Mouse (Mus musculus): ENCODE results near the gene Gapvd1. TPM values are rescaled to one million over a fixed set of nuclear protein-coding genes. Genes with fewer than 3 reads are reported as not detected.
"Not testable (repeated sequence)": the region's sequence is repeated elsewhere in the genome, so short reads cannot be mapped to it uniquely, and the experiment has no call there.

Gapvd1 gene
- polyA plus RNA-seq, 1 experiment from 2014 or later = 92.0 TPM

- Histone ChIP-seq H3K4me3 (no peak overlapping the region), H3K9me3 (replicated peaks) (no peaks in the 10 kb centered on the region), H3K27me3 (ENCODE audit: low read depth, poor library complexity, severe bottlenecking) (no peaks in the 10 kb centered on the region), H3K36me3 (no peaks in the 10 kb centered on the region; the same call in 1 of the 2 replicates), H3K4me1 (no peaks in the 10 kb centered on the region), H3K27ac (no peak overlapping the region)
- no peak for DNase-seq (ENCODE audit: low spot score)
- WGBS = 85% methylated on average over 2 of the region's 2 CpGs
Measured at GRCm38 (mm10) chr2:34762872-34763271, 7.8 kb upstream of the Gapvd1 start.

GRCm38 (mm10) chr2:34762174-34762573 lies 7.1 kb upstream of the Gapvd1 start:
- Histone ChIP-seq H3K9me3 (replicated peaks) (no peaks in the 10 kb centered on the region), H3K27ac (no peak overlapping the region), H3K4me3 (no peak overlapping the region), H3K36me3 (no peaks in the 10 kb centered on the region), H3K4me1 (no peaks in the 10 kb centered on the region), H3K27me3 (ENCODE audit: low read depth, poor library complexity, severe bottlenecking) (no peaks in the 10 kb centered on the region)
- WGBS = 92% methylated on average over 2 of the region's 2 CpGs
- DNase-seq (ENCODE audit: low spot score) = no peak

GRCm38 (mm10) chr2:34761272-34761671 lies 6.2 kb upstream of the Gapvd1 start:
- H3K36me3 ChIP-seq; H3K27ac ChIP-seq; H3K9me3 ChIP-seq (replicated peaks); H3K4me3 ChIP-seq; H3K4me1 ChIP-seq; DNase-seq (ENCODE audit: low spot score); H3K27me3 ChIP-seq (ENCODE audit: low read depth, poor library complexity, severe bottlenecking): not testable (repeated sequence)
- 93% methylated on average over 5 of the region's 5 CpGs for WGBS

- no peak for DNase-seq (ENCODE audit: low spot score)
- peaks cover 9% of the 10 kb centered on the region for H3K4me1 ChIP-seq
- H3K4me3 ChIP-seq = no peak overlapping the region
- no peaks in the 10 kb centered on the region for H3K9me3 ChIP-seq (replicated peaks)
- no peak overlapping the region for H3K27ac ChIP-seq
- H3K36me3 ChIP-seq = no peaks in the 10 kb centered on the region
- no peaks in the 10 kb centered on the region for H3K27me3 ChIP-seq (ENCODE audit: low read depth, poor library complexity, severe bottlenecking)
- 79% methylated on average over 1 of the region's 1 CpGs for WGBS
Measured at GRCm38 (mm10) chr2:34757341-34757740, 2.3 kb upstream of the Gapvd1 start.

GRCm38 (mm10) chr2:34753811-34754550 lies 1.1 kb downstream of the Gapvd1 start:
- Histone ChIP-seq H3K9me3 (replicated peaks) (no peaks in the 10 kb centered on the region), H3K36me3 (no peaks in the 10 kb centered on the region), H3K4me3 (peak overlapping the region; percentile 99), H3K4me1 (peaks cover 9% of the 10 kb centered on the region), H3K27me3 (ENCODE audit: low read depth, poor library complexity, severe bottlenecking) (no peaks in the 10 kb centered on the region), H3K27ac (peak overlapping the region; percentile 98)
- under 1% methylated on average over 106 of the region's 106 CpGs for WGBS
- DNase-seq (ENCODE audit: low spot score) = peak; percentile 93

- no peaks in the 10 kb centered on the region for H3K27me3 ChIP-seq (ENCODE audit: low read depth, poor library complexity, severe bottlenecking)
- no peak for DNase-seq (ENCODE audit: low spot score)
- H3K36me3 ChIP-seq = peaks cover 11% of the 10 kb centered on the region
- H3K4me1 ChIP-seq = peaks cover 9% of the 10 kb centered on the region
- no peaks in the 10 kb centered on the region for H3K9me3 ChIP-seq (replicated peaks)
- 82% methylated on average over 2 of the region's 2 CpGs for WGBS
- no peak overlapping the region for H3K27ac ChIP-seq
- no peak overlapping the region for H3K4me3 ChIP-seq
Measured at GRCm38 (mm10) chr2:34750245-34750644, 4.8 kb downstream of the Gapvd1 start.

- DNase-seq (ENCODE audit: low spot score) = no peak
- no peaks in the 10 kb centered on the region for H3K9me3 ChIP-seq (replicated peaks)
- no peaks in the 10 kb centered on the region for H3K27me3 ChIP-seq (ENCODE audit: low read depth, poor library complexity, severe bottlenecking)
- H3K36me3 ChIP-seq = peaks cover 18% of the 10 kb centered on the region
- H3K4me3 ChIP-seq = no peak overlapping the region
- WGBS = 87% methylated on average over 4 of the region's 4 CpGs
- no peak overlapping the region for H3K27ac ChIP-seq
- peaks cover 5% of the 10 kb centered on the region; the same call in 1 of the 2 replicates for H3K4me1 ChIP-seq
Measured at GRCm38 (mm10) chr2:34748479-34748878, 6.6 kb downstream of the Gapvd1 start.

GRCm38 (mm10) chr2:34745673-34746072 lies 9.4 kb downstream of the Gapvd1 start:
- Histone ChIP-seq H3K4me1 (no peaks in the 10 kb centered on the region), H3K36me3 (peaks cover 25% of the 10 kb centered on the region), H3K4me3 (no peak overlapping the region), H3K27ac (no peak overlapping the region), H3K27me3 (ENCODE audit: low read depth, poor library complexity, severe bottlenecking) (no peaks in the 10 kb centered on the region), H3K9me3 (replicated peaks) (no peaks in the 10 kb centered on the region)
- DNase-seq (ENCODE audit: low spot score) = no peak
- WGBS = 92% methylated on average over 2 of the region's 2 CpGs

- H3K27ac ChIP-seq = no peak overlapping the region
- 88% methylated on average over 8 of the region's 8 CpGs for WGBS
- H3K27me3 ChIP-seq (ENCODE audit: low read depth, poor library complexity, severe bottlenecking) = no peaks in the 10 kb centered on the region
- no peaks in the 10 kb centered on the region for H3K4me1 ChIP-seq
- H3K36me3 ChIP-seq = peaks cover 25% of the 10 kb centered on the region
- H3K4me3 ChIP-seq = no peak overlapping the region
- DNase-seq (ENCODE audit: low spot score) = no peak
- H3K9me3 ChIP-seq (replicated peaks) = no peaks in the 10 kb centered on the region
Measured at GRCm38 (mm10) chr2:34744476-34744875, 10.6 kb downstream of the Gapvd1 start.

GRCm38 (mm10) chr2:34742675-34743074 lies 12.4 kb downstream of the Gapvd1 start:
- WGBS = 96% methylated on average over 8 of the region's 8 CpGs
- peaks cover 20% of the 10 kb centered on the region for H3K36me3 ChIP-seq
- DNase-seq (ENCODE audit: low spot score) = no peak
- H3K9me3 ChIP-seq (replicated peaks) = no peaks in the 10 kb centered on the region
- H3K4me1 ChIP-seq = no peaks in the 10 kb centered on the region
- H3K27ac ChIP-seq = no peak overlapping the region
- no peaks in the 10 kb centered on the region for H3K27me3 ChIP-seq (ENCODE audit: low read depth, poor library complexity, severe bottlenecking)
- H3K4me3 ChIP-seq = no peak overlapping the region

- 95% methylated on average over 12 of the region's 12 CpGs for WGBS
- Histone ChIP-seq H3K4me3 (no peak overlapping the region), H3K4me1 (no peaks in the 10 kb centered on the region), H3K27me3 (ENCODE audit: low read depth, poor library complexity, severe bottlenecking) (no peaks in the 10 kb centered on the region), H3K27ac (no peak overlapping the region), H3K9me3 (replicated peaks) (no peaks in the 10 kb centered on the region), H3K36me3 (peaks cover 20% of the 10 kb centered on the region)
- no peak for DNase-seq (ENCODE audit: low spot score)
Measured at GRCm38 (mm10) chr2:34741390-34742159, 13.5 kb downstream of the Gapvd1 start.

- DNase-seq (ENCODE audit: low spot score) = no peak
- WGBS = 73% methylated on average over 1 of the region's 1 CpGs
- Histone ChIP-seq H3K4me1 (no peaks in the 10 kb centered on the region), H3K36me3 (peaks cover 14% of the 10 kb centered on the region), H3K9me3 (replicated peaks) (no peaks in the 10 kb centered on the region), H3K4me3 (no peak overlapping the region), H3K27ac (no peak overlapping the region), H3K27me3 (ENCODE audit: low read depth, poor library complexity, severe bottlenecking) (no peaks in the 10 kb centered on the region)
Measured at GRCm38 (mm10) chr2:34739684-34740391, 15.2 kb downstream of the Gapvd1 start.

GRCm38 (mm10) chr2:34737911-34738310 lies 17.1 kb downstream of the Gapvd1 start:
- no peaks in the 10 kb centered on the region for H3K9me3 ChIP-seq (replicated peaks)
- 65% methylated on average over 1 of the region's 1 CpGs for WGBS
- no peak overlapping the region for H3K27ac ChIP-seq
- no peaks in the 10 kb centered on the region for H3K27me3 ChIP-seq (ENCODE audit: low read depth, poor library complexity, severe bottlenecking)
- H3K4me3 ChIP-seq = no peak overlapping the region
- no peak for DNase-seq (ENCODE audit: low spot score)
- H3K36me3 ChIP-seq = peaks cover 14% of the 10 kb centered on the region
- no peaks in the 10 kb centered on the region for H3K4me1 ChIP-seq
